Mouse (Mus musculus): ENCODE measurements at regions not wholly inside any gene's neighbourhood (a gene's known extent, or its start where the extent isn't known, plus 50 kb on each side); places are given as distances from the start of the nearest gene placed in this dataset.

DNA sequence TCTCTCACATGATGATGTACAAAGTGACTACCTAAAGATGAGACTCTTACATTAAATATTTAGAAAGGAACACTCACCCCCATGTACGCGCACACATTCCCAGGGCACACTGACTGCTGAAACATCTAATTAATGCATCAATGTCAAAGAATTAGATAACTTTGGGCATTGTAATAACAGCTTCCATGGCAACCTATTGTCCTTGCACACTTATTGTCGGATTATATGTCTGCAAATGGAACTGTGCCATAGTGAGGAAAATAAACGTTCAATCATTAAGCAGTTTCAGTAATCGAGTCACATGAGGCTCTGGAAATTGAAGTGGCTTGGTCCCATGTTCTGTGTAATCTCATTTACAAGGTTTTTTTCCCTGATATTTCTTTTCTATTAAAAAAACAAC lies 360.0 kb downstream of the Galc start:
- no peak overlapping the region for H3K27ac ChIP-seq
- no peak for ATAC-seq (ENCODE audit: insufficient number of reproducible peaks, low FRiP score, low TSS enrichment, low read depth)
- H3K27me3 ChIP-seq: no peaks in the 10 kb centered on the region
- no peak overlapping the region for H3K9ac ChIP-seq
- H3K9me3 ChIP-seq: no peaks in the 10 kb centered on the region
- H3K4me1 ChIP-seq: 0 out of 2 replicates have a peak, but pooled peaks cover 3% of the 10 kb centered on the region
- no peak overlapping the region for H3K4me2 ChIP-seq
- WGBS: 79% methylated on average over 5 of the region's 5 CpGs
- no peaks in the 10 kb centered on the region for H3K36me3 ChIP-seq
- H3K4me3 ChIP-seq: no peak overlapping the region

DNA sequence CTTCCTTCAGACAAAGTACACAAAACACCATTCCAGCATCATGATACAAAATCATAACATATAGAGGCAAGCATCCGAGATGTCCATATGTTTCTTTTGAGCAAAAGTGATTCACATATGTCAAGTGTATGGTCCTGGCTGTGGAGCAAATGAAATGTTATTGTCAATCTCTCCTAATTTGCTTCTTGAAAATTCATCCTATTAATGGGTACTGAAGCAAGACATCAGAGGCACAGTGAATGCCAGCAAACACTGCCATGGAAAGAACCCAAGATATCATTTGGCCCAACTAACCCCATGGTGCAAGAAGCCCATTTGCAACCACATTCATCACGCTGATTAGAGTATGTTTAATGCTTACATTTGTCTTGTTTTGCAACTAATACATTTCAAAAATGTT lies 361.1 kb downstream of the Galc start:
- Histone ChIP-seq H3K9ac (no peak overlapping the region), H3K36me3 (no peaks in the 10 kb centered on the region), H3K9me3 (no peaks in the 10 kb centered on the region), H3K4me2 (no peak overlapping the region), H3K4me3 (no peak overlapping the region), H3K27me3 (no peaks in the 10 kb centered on the region), H3K27ac (no peak overlapping the region), H3K4me1 (0 out of 2 replicates have a peak, but pooled peaks cover 3% of the 10 kb centered on the region)
- ATAC-seq (ENCODE audit: insufficient number of reproducible peaks, low FRiP score, low TSS enrichment, low read depth): no peak
- 88% methylated on average over 2 of the region's 2 CpGs for WGBS

DNA sequence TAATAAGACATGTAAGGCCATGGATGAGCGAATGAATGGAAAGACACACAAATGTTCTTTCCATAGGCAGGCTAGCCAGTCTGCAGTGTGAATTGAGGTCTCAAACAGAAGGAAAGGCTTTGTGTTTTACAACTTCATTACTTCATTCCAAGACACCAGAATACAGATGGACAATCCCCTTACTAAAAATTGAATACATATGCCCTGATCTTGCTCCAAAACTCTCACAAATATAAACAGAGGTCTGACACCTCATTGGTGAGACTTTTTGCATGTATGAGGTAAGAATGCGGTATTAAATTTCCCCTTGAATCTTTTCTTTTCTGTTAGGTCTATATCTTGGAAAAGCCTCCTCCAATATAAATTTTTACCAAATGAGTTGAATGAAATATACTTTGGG lies 363.3 kb downstream of the Galc start:
- Histone ChIP-seq H3K36me3 (no peaks in the 10 kb centered on the region), H3K27ac (no peak overlapping the region), H3K4me2 (no peak overlapping the region), H3K4me1 (0 out of 2 replicates have a peak, but pooled peaks cover 3% of the 10 kb centered on the region), H3K9ac (no peak overlapping the region), H3K4me3 (no peak overlapping the region), H3K27me3 (no peaks in the 10 kb centered on the region), H3K9me3 (no peaks in the 10 kb centered on the region)
- ATAC-seq (ENCODE audit: insufficient number of reproducible peaks, low FRiP score, low TSS enrichment, low read depth): no peak
- 62% methylated on average over 2 of the region's 2 CpGs for WGBS

- H3K27ac ChIP-seq: peak overlapping the region; percentile 50; the same call in 1 of the 2 replicates
- peak overlapping the region; percentile 20 for H3K4me3 ChIP-seq
Observed at GRCm38 (mm10) chr12:97888801-97889455, 370.3 kb downstream of the Galc start.

DNA sequence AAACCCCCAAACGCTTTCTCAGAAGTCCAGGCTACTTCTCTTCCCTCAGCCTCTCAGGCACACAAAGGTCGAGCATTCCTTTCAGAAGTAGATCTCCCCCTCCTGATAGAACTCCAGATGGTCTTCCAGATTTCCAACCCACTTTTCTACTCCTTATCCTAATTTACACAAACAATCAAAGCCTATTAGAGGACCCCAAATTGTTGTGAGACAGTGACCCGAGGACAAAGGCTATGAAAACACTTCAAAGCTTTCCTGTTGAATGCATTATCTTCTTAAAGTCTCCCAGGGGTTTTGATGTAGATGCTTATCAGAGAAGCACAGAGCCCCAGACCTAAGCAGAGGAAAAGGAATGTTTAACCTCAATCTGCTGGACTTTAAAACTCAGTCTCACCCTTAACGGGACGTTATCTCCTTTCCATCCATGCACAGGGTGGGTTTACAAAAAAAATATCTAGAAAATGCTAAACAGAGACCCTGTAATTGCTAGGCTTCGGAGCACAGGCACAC lies 370.9 kb downstream of the Galc start:
- Histone ChIP-seq H3K4me2 (peak overlapping the region; percentile 36; the same call in 1 of the 2 replicates), H3K4me3 (0 out of 2 replicates have a peak overlapping the region, but pooled peaks have one; percentile 20), H3K9ac (no peak overlapping the region), H3K36me3 (no peaks in the 10 kb centered on the region), H3K9me3 (no peaks in the 10 kb centered on the region), H3K4me1 (peaks cover 16% of the 10 kb centered on the region), H3K27ac (peak overlapping the region; percentile 50; the same call in 1 of the 2 replicates), H3K27me3 (no peaks in the 10 kb centered on the region; the same call in 1 of the 2 replicates)
- no peak for ATAC-seq (ENCODE audit: insufficient number of reproducible peaks, low FRiP score, low TSS enrichment, low read depth)
- WGBS: 19% methylated on average over 6 of the region's 6 CpGs

More at GRCm38 (mm10) chr12:97888801-97889455, 370.3 kb downstream of the Galc start:
- no peak overlapping the region for H3K9ac ChIP-seq
- no peaks in the 10 kb centered on the region for H3K9me3 ChIP-seq
- 6% methylated on average over 12 of the region's 12 CpGs for WGBS
- peaks cover 16% of the 10 kb centered on the region for H3K4me1 ChIP-seq
- ATAC-seq (ENCODE audit: insufficient number of reproducible peaks, low FRiP score, low TSS enrichment, low read depth): no peak
- H3K36me3 ChIP-seq: no peaks in the 10 kb centered on the region
- no peaks in the 10 kb centered on the region; the same call in 1 of the 2 replicates for H3K27me3 ChIP-seq
- peak overlapping the region; percentile 36 for H3K4me2 ChIP-seq

- Histone ChIP-seq H3K4me2 (no peak overlapping the region), H3K4me1 (no peaks in the 10 kb centered on the region), H3K27me3 (no peaks in the 10 kb centered on the region), H3K4me3 (no peak overlapping the region), H3K36me3 (no peaks in the 10 kb centered on the region), H3K27ac (no peak overlapping the region), H3K9me3 (no peaks in the 10 kb centered on the region), H3K9ac (no peak overlapping the region)
- WGBS: 71% methylated on average over 4 of the region's 4 CpGs
- ATAC-seq (ENCODE audit: insufficient number of reproducible peaks, low FRiP score, low TSS enrichment, low read depth): no peak
Observed at GRCm38 (mm10) chr12:97882439-97882838, 376.8 kb downstream of the Galc start.

DNA sequence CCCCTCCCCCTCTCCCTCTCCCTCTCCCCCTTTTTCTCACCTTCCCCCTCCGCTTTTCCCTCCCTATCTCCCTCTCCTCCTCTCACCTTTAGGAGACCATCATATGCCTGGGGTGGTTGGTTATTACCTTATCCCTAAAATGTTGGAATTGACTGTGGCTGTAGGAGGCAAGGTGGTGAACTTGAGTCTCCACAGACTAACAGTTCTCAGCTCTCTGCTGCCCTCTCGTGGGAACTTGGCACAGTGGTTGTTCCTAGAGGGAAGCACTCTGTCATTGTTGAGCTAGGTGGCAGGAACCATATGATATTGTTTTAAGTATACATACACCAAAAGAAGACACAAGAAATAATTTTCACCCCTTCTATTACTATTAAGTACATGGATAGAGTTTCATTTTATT lies 386.9 kb downstream of the Galc start:
- no peak for ATAC-seq (ENCODE audit: insufficient number of reproducible peaks, low FRiP score, low TSS enrichment, low read depth)
- Histone ChIP-seq H3K4me3 (no peak overlapping the region), H3K9ac (no peak overlapping the region), H3K4me1 (no peaks in the 10 kb centered on the region), H3K4me2 (no peak overlapping the region), H3K27me3 (no peaks in the 10 kb centered on the region), H3K9me3 (no peaks in the 10 kb centered on the region), H3K27ac (no peak overlapping the region), H3K36me3 (no peaks in the 10 kb centered on the region)
- WGBS: 8% methylated on average over 2 of the region's 2 CpGs

DNA sequence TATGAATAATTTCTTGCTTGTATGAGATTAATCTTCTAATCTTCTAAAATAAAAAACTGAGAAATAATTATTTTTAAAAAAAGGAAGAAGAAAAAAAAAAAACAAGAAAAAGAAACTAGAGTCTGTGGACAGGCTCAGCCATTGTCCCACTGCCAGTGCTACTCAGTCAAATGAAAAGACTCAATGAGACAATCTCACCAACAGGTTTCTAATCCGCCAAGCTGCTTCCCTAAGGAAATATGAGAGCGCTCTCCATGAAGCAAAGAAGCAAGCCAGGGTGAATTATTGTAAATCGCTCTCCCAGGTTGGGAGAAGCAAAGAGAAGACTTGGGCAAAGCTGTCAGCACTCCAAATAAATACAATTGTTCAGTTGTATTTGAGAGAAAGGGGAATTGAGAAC lies 396.3 kb downstream of the Galc start:
- Histone ChIP-seq H3K36me3 (no peaks in the 10 kb centered on the region), H3K27me3 (no peaks in the 10 kb centered on the region), H3K9me3 (no peaks in the 10 kb centered on the region), H3K9ac (no peak overlapping the region), H3K4me2 (no peak overlapping the region), H3K27ac (no peak overlapping the region), H3K4me3 (no peak overlapping the region), H3K4me1 (no peaks in the 10 kb centered on the region)
- no peak for ATAC-seq (ENCODE audit: insufficient number of reproducible peaks, low FRiP score, low TSS enrichment, low read depth)
- 87% methylated on average over 3 of the region's 3 CpGs for WGBS

DNA sequence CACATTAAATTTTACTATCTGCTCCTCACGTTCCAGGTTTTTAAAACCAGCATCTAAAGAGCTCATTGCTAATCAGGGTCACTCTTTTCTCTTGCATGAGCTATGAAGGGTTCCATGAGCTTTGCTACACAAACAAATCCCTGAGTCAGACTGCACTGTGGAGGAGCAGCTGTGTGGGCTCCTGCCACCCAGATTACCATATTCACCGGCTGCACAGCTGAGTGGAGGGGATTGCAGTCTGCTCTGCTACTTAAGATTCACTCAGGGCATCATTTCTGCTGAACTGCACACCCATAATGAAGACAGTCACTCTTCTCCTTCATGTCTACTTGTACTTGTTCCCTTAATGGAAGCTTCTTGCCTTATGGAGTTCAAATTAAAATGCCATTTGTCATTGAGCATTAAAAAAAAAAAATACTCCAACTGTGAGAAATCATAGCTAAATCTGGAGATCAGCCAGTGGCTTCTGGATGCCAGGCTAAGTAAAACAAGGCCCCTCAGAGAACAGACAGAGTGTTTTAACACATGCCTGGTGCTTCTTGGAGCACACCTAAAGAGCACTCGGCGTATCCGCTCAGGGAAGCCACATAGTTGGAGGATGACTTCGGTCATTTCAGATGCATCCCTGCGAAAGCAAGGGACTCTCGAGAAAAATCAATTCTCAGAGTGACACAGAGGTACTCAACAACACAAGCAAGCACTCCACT lies 422.9 kb downstream of the Galc start:
- WGBS: 64% methylated on average over 8 of the region's 8 CpGs
- Histone ChIP-seq H3K9ac (no peak overlapping the region), H3K4me1 (no peaks in the 10 kb centered on the region), H3K9me3 (no peaks in the 10 kb centered on the region), H3K36me3 (no peaks in the 10 kb centered on the region), H3K27me3 (no peaks in the 10 kb centered on the region), H3K27ac (no peak overlapping the region), H3K4me3 (no peak overlapping the region), H3K4me2 (no peak overlapping the region)
- no peak for ATAC-seq (ENCODE audit: insufficient number of reproducible peaks, low FRiP score, low TSS enrichment, low read depth)

DNA sequence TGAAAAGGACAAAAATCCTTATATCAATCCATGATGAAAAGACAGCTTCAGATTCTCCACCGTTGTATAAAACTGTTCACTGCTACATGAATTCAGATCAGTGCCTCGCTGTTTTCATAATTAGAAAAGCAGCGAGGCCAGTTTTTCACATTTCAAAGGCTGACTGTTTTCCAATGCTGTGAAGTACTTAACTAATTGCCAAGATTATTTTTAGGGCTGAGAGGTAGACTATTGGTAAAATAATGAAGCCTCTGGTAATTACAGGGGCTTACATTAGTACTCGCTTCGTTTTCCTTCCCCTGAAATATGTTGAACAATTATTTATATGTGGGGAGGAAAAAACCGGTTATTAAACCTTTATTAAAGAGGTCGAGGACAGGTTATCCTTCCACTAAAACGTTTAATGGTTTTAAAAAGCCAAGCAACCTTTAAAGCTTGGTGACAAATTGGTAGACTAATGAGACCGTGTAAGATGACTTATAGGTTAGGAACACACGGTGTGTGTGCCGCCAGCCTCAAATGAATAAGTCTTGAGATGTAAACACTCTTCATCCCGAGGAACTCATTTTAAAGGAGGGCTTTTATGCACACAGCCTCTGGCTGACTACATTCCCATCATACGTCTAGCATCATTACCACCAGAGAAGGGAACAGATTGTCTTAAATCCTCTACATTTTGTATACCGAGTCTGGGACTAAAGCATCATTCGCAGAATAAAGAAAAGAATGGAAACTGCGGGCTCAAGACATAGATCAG lies 465.7 kb downstream of the Galc start:
- Histone ChIP-seq H3K4me2 (no peak overlapping the region), H3K9me3 (no peaks in the 10 kb centered on the region), H3K36me3 (no peaks in the 10 kb centered on the region), H3K4me3 (no peak overlapping the region), H3K9ac (no peak overlapping the region), H3K27ac (no peak overlapping the region), H3K4me1 (no peaks in the 10 kb centered on the region), H3K27me3 (no peaks in the 10 kb centered on the region)
- WGBS: 33% methylated on average over 16 of the region's 16 CpGs
- no peak for ATAC-seq (ENCODE audit: insufficient number of reproducible peaks, low FRiP score, low TSS enrichment, low read depth)

DNA sequence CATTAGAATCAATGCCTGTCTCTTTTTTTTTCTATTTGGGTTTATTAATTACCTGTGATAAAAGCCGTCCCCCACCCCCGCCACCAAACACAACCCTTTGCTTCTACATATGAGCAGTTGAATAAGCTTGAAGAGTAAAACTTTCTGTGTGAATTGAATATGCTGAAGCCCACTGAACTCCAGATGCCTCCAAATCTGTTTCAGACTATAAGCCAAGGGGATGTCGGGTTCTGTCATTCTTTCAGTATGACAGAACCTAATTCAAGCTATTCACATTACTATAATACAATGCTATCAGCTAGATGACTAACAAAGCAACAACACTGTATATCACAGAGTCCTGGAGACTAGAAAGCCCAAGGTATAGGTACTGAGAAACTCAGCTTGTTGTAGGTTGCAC lies 475.8 kb downstream of the Galc start:
- Histone ChIP-seq H3K9me3 (no peaks in the 10 kb centered on the region), H3K4me1 (no peaks in the 10 kb centered on the region), H3K36me3 (no peaks in the 10 kb centered on the region), H3K27ac (no peak overlapping the region), H3K9ac (no peak overlapping the region), H3K27me3 (no peaks in the 10 kb centered on the region), H3K4me3 (no peak overlapping the region), H3K4me2 (no peak overlapping the region)
- WGBS: 87% methylated on average over 3 of the region's 3 CpGs
- ATAC-seq (ENCODE audit: insufficient number of reproducible peaks, low FRiP score, low TSS enrichment, low read depth): no peak

DNA sequence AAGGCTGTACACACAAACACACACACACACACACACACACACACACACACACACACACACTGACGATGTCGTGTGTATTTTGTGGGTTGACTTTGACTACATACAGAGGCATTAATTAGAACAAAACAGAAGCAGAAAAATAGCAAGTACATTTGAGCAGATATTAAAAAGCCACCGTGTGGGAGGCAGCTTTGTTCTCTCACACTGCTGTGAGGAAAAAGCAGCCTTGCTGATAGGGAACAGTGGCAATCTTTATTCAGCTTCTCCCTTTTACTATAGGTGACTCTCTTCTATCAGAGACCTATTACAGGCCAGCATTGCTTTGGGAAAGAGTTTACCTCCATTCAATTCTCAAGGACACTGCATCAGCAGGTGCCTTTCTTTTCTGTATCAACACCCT lies 500.1 kb downstream of the Galc start:
- Histone ChIP-seq H3K4me3 (no peak overlapping the region), H3K36me3 (no peaks in the 10 kb centered on the region), H3K9me3 (no peaks in the 10 kb centered on the region), H3K27me3 (no peaks in the 10 kb centered on the region), H3K27ac (no peak overlapping the region), H3K4me2 (no peak overlapping the region), H3K4me1 (no peaks in the 10 kb centered on the region), H3K9ac (no peak overlapping the region)
- no peak for ATAC-seq (ENCODE audit: insufficient number of reproducible peaks, low FRiP score, low TSS enrichment, low read depth)
- 69% methylated on average over 3 of the region's 3 CpGs for WGBS

All from limb, embryonic 15.5 days (tissue).